Mouse (Mus musculus): ENCODE measurements around the gene Hmg20a.
A peak's percentile ranks its signal among the peaks of the same experiment; 100 is the strongest.

- TF ChIP-seq CTCF (IDR thresholded peaks at IDR 0.05; ENCODE audit: borderline replicate concordance, insufficient read depth, low read length), result no peak
- TF ChIP-seq POLR2A (IDR thresholded peaks at IDR 0.05; ENCODE audit: low read depth, low read length), result 0 out of 2 replicates have a peak, but pooled peaks have one; percentile 9
Observed at GRCm38 (mm10) chr9:56506931-56507681, 88.7 kb downstream of the Hmg20a start.
